Mouse (Mus musculus): Measurements from ENCODE around the gene Atp6v1d. TPM values are rescaled to one million over a fixed set of nuclear protein-coding genes. Genes with fewer than 3 reads are reported as not detected.

The Atp6v1d gene
- polyA plus RNA-seq (2014; fragmentation: Nextera tagmentation; extraction: Ambion mirVana) = 52.8 and 65.6 TPM in 2 replicates

- ATAC-seq (replicated peaks; ENCODE audit: low FRiP score, low TSS enrichment, low read depth) = peak; percentile 100
- H3K27ac ChIP-seq (ENCODE audit: low read depth) = peak within 1 kb of the TSS; percentile 86
- no peaks in the 10 kb centered on the region for H3K36me3 ChIP-seq (ENCODE audit: control insufficient read depth, insufficient read depth, low read length)
- peak within 1 kb of the TSS; percentile 92 for H3K4me2 ChIP-seq (ENCODE audit: low read length)
- DNase-seq (ENCODE audit: low spot score) = peak; percentile 100
- H3K4me3 ChIP-seq (ENCODE audit: low read depth, low read length) = peak within 1 kb of the TSS; percentile 77
- peaks cover 13% of the 10 kb centered on the region for H3K4me1 ChIP-seq (replicated peaks; ENCODE audit: control insufficient read depth, insufficient read depth, low read length)
- WGBS = under 1% methylated on average over 55 of the region's 55 CpGs
- no peaks in the 10 kb centered on the region for H3K27me3 ChIP-seq (replicated peaks; ENCODE audit: control insufficient read depth, insufficient read depth, low read length)
- no peaks in the 10 kb centered on the region for H3K9me3 ChIP-seq (ENCODE audit: control insufficient read depth, low read length)
- H3K9ac ChIP-seq (ENCODE audit: low read length) = peak within 1 kb of the TSS; percentile 92
Measured at GRCm38 (mm10) chr12:78861496-78862253, at the start of gene Atp6v1d, which contains the start of gene Eif2s1. Atp6v1d (minus strand) TSS chr12:78861638. Eif2s1 (plus strand) TSS chr12:78861819.

GRCm38 (mm10) chr12:78910684-78911461 is 49.4 kb upstream of the Atp6v1d start:
- Histone ChIP-seq H3K27ac (ENCODE audit: low read depth) (no peak overlapping the region), H3K9ac (ENCODE audit: low read length) (no peak overlapping the region), H3K4me2 (ENCODE audit: low read length) (peak overlapping the region; percentile 78), H3K27me3 (replicated peaks; ENCODE audit: control insufficient read depth, insufficient read depth, low read length) (peaks cover 36% of the 10 kb centered on the region), H3K36me3 (ENCODE audit: control insufficient read depth, insufficient read depth, low read length) (no peaks in the 10 kb centered on the region), H3K9me3 (ENCODE audit: control insufficient read depth, low read length) (no peaks in the 10 kb centered on the region), H3K4me1 (replicated peaks; ENCODE audit: control insufficient read depth, insufficient read depth, low read length) (peaks cover 10% of the 10 kb centered on the region; the same call in 1 of the 2 replicates), H3K4me3 (ENCODE audit: low read depth, low read length) (peak overlapping the region; percentile 36)
- peak; percentile 66 for DNase-seq (ENCODE audit: low spot score)
- WGBS = 13% methylated on average over 16 of the region's 16 CpGs
- peak; percentile 36 for ATAC-seq (replicated peaks; ENCODE audit: low FRiP score, low TSS enrichment, low read depth)

- Histone ChIP-seq H3K36me3 (ENCODE audit: control insufficient read depth, insufficient read depth, low read length) (no peaks in the 10 kb centered on the region), H3K27me3 (replicated peaks; ENCODE audit: control insufficient read depth, insufficient read depth, low read length) (peaks cover 36% of the 10 kb centered on the region), H3K27ac (ENCODE audit: low read depth) (no peak overlapping the region), H3K4me2 (ENCODE audit: low read length) (no peak overlapping the region), H3K4me3 (ENCODE audit: low read depth, low read length) (no peak overlapping the region), H3K9me3 (ENCODE audit: control insufficient read depth, low read length) (no peaks in the 10 kb centered on the region), H3K4me1 (replicated peaks; ENCODE audit: control insufficient read depth, insufficient read depth, low read length) (peaks cover 10% of the 10 kb centered on the region; the same call in 1 of the 2 replicates), H3K9ac (ENCODE audit: low read length) (no peak overlapping the region)
- ATAC-seq (replicated peaks; ENCODE audit: low FRiP score, low TSS enrichment, low read depth) (no peak), DNase-seq (ENCODE audit: low spot score) (no peak)
- 81% methylated on average over 6 of the region's 6 CpGs for WGBS
Measured at GRCm38 (mm10) chr12:78908081-78908605, 46.7 kb upstream of the Atp6v1d start.

GRCm38 (mm10) chr12:78906707-78907162 is 45.3 kb upstream of the Atp6v1d start, which contains the start of gene Plek2:
Plek2 (minus strand) TSS chr12:78906964.
- H3K4me1 ChIP-seq (replicated peaks; ENCODE audit: control insufficient read depth, insufficient read depth, low read length) = peaks cover 9% of the 10 kb centered on the region; the same call in 1 of the 2 replicates
- no peaks in the 10 kb centered on the region for H3K9me3 ChIP-seq (ENCODE audit: control insufficient read depth, low read length)
- H3K4me2 ChIP-seq (ENCODE audit: low read length) = peak within 1 kb of the TSS; percentile 82
- no peak within 1 kb of the TSS for H3K27ac ChIP-seq (ENCODE audit: low read depth)
- peak; percentile 82 for DNase-seq (ENCODE audit: low spot score)
- H3K27me3 ChIP-seq (replicated peaks; ENCODE audit: control insufficient read depth, insufficient read depth, low read length) = peaks cover 26% of the 10 kb centered on the region
- 3% methylated on average over 38 of the region's 38 CpGs for WGBS
- peak within 1 kb of the TSS; percentile 43; the same call in 1 of the 2 replicates for H3K9ac ChIP-seq (ENCODE audit: low read length)
- H3K4me3 ChIP-seq (ENCODE audit: low read depth, low read length) = peak within 1 kb of the TSS; percentile 44
- no peaks in the 10 kb centered on the region for H3K36me3 ChIP-seq (ENCODE audit: control insufficient read depth, insufficient read depth, low read length)
- peak; percentile 73 for ATAC-seq (replicated peaks; ENCODE audit: low FRiP score, low TSS enrichment, low read depth)

- Histone ChIP-seq H3K36me3 (ENCODE audit: control insufficient read depth, insufficient read depth, low read length) (no peaks in the 10 kb centered on the region), H3K4me2 (ENCODE audit: low read length) (no peak overlapping the region), H3K27ac (ENCODE audit: low read depth) (no peak overlapping the region), H3K9me3 (ENCODE audit: control insufficient read depth, low read length) (no peaks in the 10 kb centered on the region), H3K4me1 (replicated peaks; ENCODE audit: control insufficient read depth, insufficient read depth, low read length) (no peaks in the 10 kb centered on the region), H3K4me3 (ENCODE audit: low read depth, low read length) (no peak overlapping the region), H3K27me3 (replicated peaks; ENCODE audit: control insufficient read depth, insufficient read depth, low read length) (peaks cover 11% of the 10 kb centered on the region; the same call in 1 of the 2 replicates), H3K9ac (ENCODE audit: low read length) (no peak overlapping the region)
- DNase-seq (ENCODE audit: low spot score) (no peak), ATAC-seq (replicated peaks; ENCODE audit: low FRiP score, low TSS enrichment, low read depth) (no peak)
- 80% methylated on average over 7 of the region's 7 CpGs for WGBS
Measured at GRCm38 (mm10) chr12:78904499-78904898, 43.1 kb upstream of the Atp6v1d start.

GRCm38 (mm10) chr12:78903313-78903712 is 41.9 kb upstream of the Atp6v1d start:
- no peak overlapping the region for H3K4me2 ChIP-seq (ENCODE audit: low read length)
- H3K4me3 ChIP-seq (ENCODE audit: low read depth, low read length) = no peak overlapping the region
- H3K4me1 ChIP-seq (replicated peaks; ENCODE audit: control insufficient read depth, insufficient read depth, low read length) = no peaks in the 10 kb centered on the region
- H3K9me3 ChIP-seq (ENCODE audit: control insufficient read depth, low read length) = no peaks in the 10 kb centered on the region
- H3K27me3 ChIP-seq (replicated peaks; ENCODE audit: control insufficient read depth, insufficient read depth, low read length) = peaks cover 11% of the 10 kb centered on the region; the same call in 1 of the 2 replicates
- H3K36me3 ChIP-seq (ENCODE audit: control insufficient read depth, insufficient read depth, low read length) = no peaks in the 10 kb centered on the region
- no peak overlapping the region for H3K9ac ChIP-seq (ENCODE audit: low read length)
- no peak for ATAC-seq (replicated peaks; ENCODE audit: low FRiP score, low TSS enrichment, low read depth)
- 79% methylated on average over 4 of the region's 4 CpGs for WGBS
- DNase-seq (ENCODE audit: low spot score) = no peak
- H3K27ac ChIP-seq (ENCODE audit: low read depth) = no peak overlapping the region

GRCm38 (mm10) chr12:78901467-78901866 is 40.0 kb upstream of the Atp6v1d start:
- Histone ChIP-seq H3K4me2 (ENCODE audit: low read length) (no peak overlapping the region), H3K9me3 (ENCODE audit: control insufficient read depth, low read length) (no peaks in the 10 kb centered on the region), H3K9ac (ENCODE audit: low read length) (no peak overlapping the region), H3K27me3 (replicated peaks; ENCODE audit: control insufficient read depth, insufficient read depth, low read length) (no peaks in the 10 kb centered on the region), H3K4me1 (replicated peaks; ENCODE audit: control insufficient read depth, insufficient read depth, low read length) (no peaks in the 10 kb centered on the region), H3K4me3 (ENCODE audit: low read depth, low read length) (no peak overlapping the region), H3K27ac (ENCODE audit: low read depth) (no peak overlapping the region), H3K36me3 (ENCODE audit: control insufficient read depth, insufficient read depth, low read length) (no peaks in the 10 kb centered on the region)
- ATAC-seq (replicated peaks; ENCODE audit: low FRiP score, low TSS enrichment, low read depth) (no peak), DNase-seq (ENCODE audit: low spot score) (no peak)
- 80% methylated on average over 5 of the region's 5 CpGs for WGBS

- WGBS = 94% methylated on average over 1 of the region's 1 CpGs
- Histone ChIP-seq H3K9ac (ENCODE audit: low read length) (no peak overlapping the region), H3K36me3 (ENCODE audit: control insufficient read depth, insufficient read depth, low read length) (no peaks in the 10 kb centered on the region), H3K27me3 (replicated peaks; ENCODE audit: control insufficient read depth, insufficient read depth, low read length) (no peaks in the 10 kb centered on the region), H3K9me3 (ENCODE audit: control insufficient read depth, low read length) (no peaks in the 10 kb centered on the region), H3K4me1 (replicated peaks; ENCODE audit: control insufficient read depth, insufficient read depth, low read length) (no peaks in the 10 kb centered on the region), H3K4me2 (ENCODE audit: low read length) (no peak overlapping the region), H3K4me3 (ENCODE audit: low read depth, low read length) (no peak overlapping the region), H3K27ac (ENCODE audit: low read depth) (no peak overlapping the region)
- DNase-seq (ENCODE audit: low spot score) (no peak), ATAC-seq (replicated peaks; ENCODE audit: low FRiP score, low TSS enrichment, low read depth) (no peak)
Measured at GRCm38 (mm10) chr12:78897861-78898260, 36.4 kb upstream of the Atp6v1d start.
